Mouse (Mus musculus): ENCODE measurements around the gene Xpnpep1. TPM values are rescaled to one million over a fixed set of nuclear protein-coding genes. Genes with fewer than 3 reads are reported as not detected.

Gene Xpnpep1
- 50.4 and 64.2 TPM in 2 replicates for polyA plus RNA-seq (2012; rRNA removed)

DNA sequence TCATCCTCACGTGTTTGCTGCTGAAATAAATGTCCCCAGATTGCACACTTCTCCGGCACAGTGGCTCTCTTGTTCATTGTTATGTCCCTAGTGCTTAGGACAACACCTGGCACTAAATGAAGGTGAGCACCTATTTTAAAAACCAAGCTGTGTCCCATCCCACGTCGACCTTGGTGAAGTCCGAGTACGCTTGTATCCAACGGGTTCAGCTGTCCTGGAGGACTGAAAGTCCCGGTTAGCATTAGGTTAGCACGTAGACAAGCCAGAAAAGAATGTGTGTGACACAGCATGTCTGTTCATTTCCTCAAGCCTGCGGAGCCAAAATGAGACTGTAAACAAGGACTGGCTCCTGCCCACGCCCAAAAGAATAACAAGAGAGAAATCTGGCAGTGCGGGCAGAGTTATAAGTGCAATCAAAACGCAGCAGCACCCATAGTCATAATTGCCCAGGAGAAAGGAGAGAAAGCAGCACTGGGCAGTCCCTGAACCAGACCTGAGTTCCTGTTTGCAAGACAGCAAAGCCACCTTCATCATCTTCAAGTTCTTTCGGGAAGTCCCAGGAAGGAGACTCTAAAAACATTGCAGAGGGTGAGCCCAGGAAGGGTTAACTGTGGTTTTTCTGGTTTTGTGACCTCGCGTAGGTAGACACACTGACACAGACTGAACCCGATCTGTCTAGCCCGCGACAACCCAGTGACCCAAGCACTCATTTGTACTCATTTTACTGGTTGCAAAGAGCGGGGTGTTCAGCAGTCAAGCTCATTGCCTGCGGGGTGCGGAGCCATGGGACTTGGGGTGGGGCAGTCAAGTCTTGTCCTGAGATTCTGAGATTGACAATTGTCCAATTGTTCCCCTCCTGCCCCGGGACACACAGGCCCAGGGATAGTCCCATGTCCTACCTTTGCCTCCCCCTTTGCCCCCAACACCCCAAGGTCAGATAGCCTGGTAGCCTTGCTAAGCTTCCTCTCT, at the start of gene Xpnpep1:
Xpnpep1 (minus strand) TSS at position 51 of the 969 bp plus-strand sequence.
- DNase-seq, result peak; percentile 31
- peaks cover 17% of the 10 kb centered on the region for H3K4me1 ChIP-seq (ENCODE audit: control insufficient read depth, insufficient read depth, low read length)
- WGBS, result 31% methylated on average over 23 of the region's 23 CpGs
- H3K4me3 ChIP-seq (replicated peaks; ENCODE audit: extremely low read depth, low read depth, low read length), result no peak within 1 kb of the TSS
- TF ChIP-seq POLR2A (IDR thresholded peaks at IDR 0.05; ENCODE audit: borderline replicate concordance, extremely low read depth, low read depth, low read length) (0 out of 2 replicates have a peak, but pooled peaks have one; percentile 12), CTCF (IDR thresholded peaks at IDR 0.05; ENCODE audit: insufficient read depth, low read length) (no peak)

DNA sequence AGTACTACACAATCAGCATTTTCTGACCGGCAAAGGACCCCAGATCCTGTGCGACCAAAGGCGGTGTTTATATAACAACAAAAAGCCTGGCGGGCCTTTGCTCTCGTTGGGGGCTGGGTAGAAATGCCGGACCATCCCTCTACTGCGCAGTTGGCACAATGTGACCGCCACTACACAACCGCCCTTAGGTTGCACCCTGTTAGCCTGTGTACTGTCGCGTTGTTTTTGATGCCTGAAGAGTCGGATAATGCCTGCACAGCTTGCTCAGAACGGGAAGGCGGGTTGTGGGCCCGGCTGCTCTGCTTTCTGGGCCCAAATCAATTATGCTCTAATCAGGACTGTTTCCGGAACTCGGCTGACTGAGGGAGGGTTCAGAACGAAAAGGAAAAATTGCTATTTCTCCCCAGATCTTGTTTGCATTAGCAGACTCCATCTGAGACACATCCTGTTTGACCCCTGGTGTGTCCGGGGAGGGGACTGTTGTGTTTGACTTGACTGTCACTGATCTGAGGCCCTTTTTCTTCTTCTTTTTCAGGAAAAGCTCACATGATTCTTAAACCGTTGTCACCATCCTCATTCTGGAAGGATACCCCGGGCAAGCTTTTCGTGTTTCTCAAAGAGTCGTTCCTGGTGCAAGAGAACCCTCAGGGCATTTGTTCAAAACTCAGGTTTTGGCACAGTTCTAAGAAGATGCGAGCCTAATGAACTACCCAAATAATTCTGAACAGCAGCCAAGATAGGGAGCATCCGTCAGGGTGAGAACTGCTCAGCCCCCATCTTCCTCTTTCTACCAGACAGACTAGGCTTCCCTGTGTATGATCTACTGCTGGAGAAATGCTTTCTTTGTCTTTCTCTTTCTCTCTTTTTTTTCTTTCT, 47.5 kb upstream of the Xpnpep1 start:
- peak overlapping the region; percentile 33 for H3K4me3 ChIP-seq (replicated peaks; ENCODE audit: extremely low read depth, low read depth, low read length)
- WGBS, result 20% methylated on average over 25 of the region's 25 CpGs
- peaks cover 4% of the 10 kb centered on the region for H3K4me1 ChIP-seq (ENCODE audit: control insufficient read depth, insufficient read depth, low read length)
- TF ChIP-seq POLR2A (IDR thresholded peaks at IDR 0.05; ENCODE audit: borderline replicate concordance, extremely low read depth, low read depth, low read length) (no peak), CTCF (IDR thresholded peaks at IDR 0.05; ENCODE audit: insufficient read depth, low read length) (no peak)
- no peak for DNase-seq

DNA sequence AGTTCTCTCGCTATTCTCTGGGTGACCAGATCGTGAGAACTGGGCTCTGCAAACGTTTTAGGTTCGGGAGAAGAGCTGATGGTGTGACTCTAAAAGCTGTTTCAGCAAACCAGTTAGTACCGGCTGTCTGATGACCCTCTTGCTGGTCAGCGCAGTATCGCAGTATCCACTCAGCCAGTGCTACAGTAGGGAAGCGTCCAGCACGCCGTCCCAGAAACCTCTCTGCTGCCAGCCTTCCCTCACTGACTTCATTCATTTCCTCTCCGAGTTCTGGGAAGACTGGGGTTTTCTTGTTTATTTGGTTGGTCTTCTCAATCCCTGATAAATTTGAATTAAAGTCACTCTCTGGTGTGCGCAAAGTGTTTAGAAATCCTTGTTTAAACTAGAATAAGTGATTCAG, 46.8 kb upstream of the Xpnpep1 start:
- WGBS, result 31% methylated on average over 12 of the region's 12 CpGs
- H3K4me1 ChIP-seq (ENCODE audit: control insufficient read depth, insufficient read depth, low read length), result peaks cover 4% of the 10 kb centered on the region
- no peak for TF ChIP-seq CTCF (IDR thresholded peaks at IDR 0.05; ENCODE audit: insufficient read depth, low read length)
- TF ChIP-seq POLR2A (IDR thresholded peaks at IDR 0.05; ENCODE audit: borderline replicate concordance, extremely low read depth, low read depth, low read length), result no peak
- no peak for DNase-seq
- H3K4me3 ChIP-seq (replicated peaks; ENCODE audit: extremely low read depth, low read depth, low read length), result peak overlapping the region; percentile 33

DNA sequence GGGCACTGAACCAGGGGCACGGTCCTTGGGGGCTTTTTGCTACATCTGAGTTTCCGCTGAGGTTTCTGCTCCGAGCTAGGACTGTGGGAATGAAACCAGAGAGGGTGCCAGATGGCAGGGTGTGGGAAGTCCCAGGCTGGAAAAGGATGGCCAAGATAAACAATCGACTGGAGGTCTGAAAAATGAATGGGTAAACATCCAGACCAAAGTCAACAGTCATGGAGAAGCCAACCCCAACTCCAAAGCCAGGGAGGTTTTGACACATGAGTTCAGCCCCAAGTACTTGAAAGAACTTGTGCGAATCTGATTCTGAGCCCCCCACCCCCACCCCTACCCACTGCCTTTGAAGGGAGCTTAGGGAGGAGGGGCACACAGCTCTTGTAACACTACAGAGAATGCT, 44.7 kb upstream of the Xpnpep1 start:
- TF ChIP-seq CTCF (IDR thresholded peaks at IDR 0.05; ENCODE audit: insufficient read depth, low read length), result no peak
- no peak for TF ChIP-seq POLR2A (IDR thresholded peaks at IDR 0.05; ENCODE audit: borderline replicate concordance, extremely low read depth, low read depth, low read length)
- Histone ChIP-seq H3K4me3 (replicated peaks; ENCODE audit: extremely low read depth, low read depth, low read length) (no peak overlapping the region), H3K4me1 (ENCODE audit: control insufficient read depth, insufficient read depth, low read length) (peaks cover 4% of the 10 kb centered on the region)
- WGBS, result 16% methylated on average over 5 of the region's 5 CpGs
- peak; percentile 36 for DNase-seq

DNA sequence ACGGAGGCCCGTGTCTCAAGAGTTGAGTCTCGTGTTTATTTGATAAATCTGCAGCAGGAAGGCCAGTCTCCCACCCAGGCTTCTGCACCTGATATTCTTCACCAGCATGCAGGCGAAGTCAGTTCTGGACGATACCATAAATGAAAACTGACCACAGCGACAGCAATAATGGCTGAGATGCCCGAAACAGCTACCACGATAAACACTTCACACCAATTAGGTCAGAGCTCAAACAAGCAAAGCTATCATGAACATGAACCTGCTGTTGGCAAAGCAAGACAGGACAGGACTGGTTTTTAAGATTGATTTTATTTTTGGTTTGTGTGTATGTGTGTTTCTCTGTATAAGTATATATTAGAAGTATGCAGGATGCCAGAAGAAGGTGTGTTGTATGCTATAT, 42.8 kb upstream of the Xpnpep1 start:
- TF ChIP-seq POLR2A (IDR thresholded peaks at IDR 0.05; ENCODE audit: borderline replicate concordance, extremely low read depth, low read depth, low read length), result no peak
- TF ChIP-seq CTCF (IDR thresholded peaks at IDR 0.05; ENCODE audit: insufficient read depth, low read length), result no peak
- no peak for DNase-seq
- peaks cover 4% of the 10 kb centered on the region for H3K4me1 ChIP-seq (ENCODE audit: control insufficient read depth, insufficient read depth, low read length)
- H3K4me3 ChIP-seq (replicated peaks; ENCODE audit: extremely low read depth, low read depth, low read length), result no peak overlapping the region
- WGBS, result 57% methylated on average over 8 of the region's 8 CpGs

DNA sequence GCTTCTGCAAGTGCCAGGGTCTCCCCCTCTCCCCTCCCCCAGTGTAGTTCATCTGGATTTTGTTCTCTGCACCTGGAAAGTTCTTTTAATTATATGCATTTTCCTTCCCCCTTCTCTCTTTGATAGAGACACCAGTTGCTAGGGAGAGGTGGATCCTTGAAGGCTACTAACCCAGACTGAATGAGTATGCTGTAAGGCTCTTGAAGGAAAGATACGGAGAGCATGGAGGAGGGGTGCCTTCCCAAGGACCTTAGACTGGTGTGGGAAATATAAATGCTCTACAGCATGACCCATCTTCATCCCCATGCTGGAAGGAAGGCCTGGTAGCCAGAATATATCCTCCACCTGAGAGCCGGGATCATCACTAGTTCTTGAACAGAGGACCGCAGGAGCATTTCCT, 41.3 kb upstream of the Xpnpep1 start:
- no peak for DNase-seq
- 85% methylated on average over 3 of the region's 3 CpGs for WGBS
- no peak for TF ChIP-seq CTCF (IDR thresholded peaks at IDR 0.05; ENCODE audit: insufficient read depth, low read length)
- no peak for TF ChIP-seq POLR2A (IDR thresholded peaks at IDR 0.05; ENCODE audit: borderline replicate concordance, extremely low read depth, low read depth, low read length)
- peaks cover under 1% of the 10 kb centered on the region; the same call in 1 of the 2 replicates for H3K4me1 ChIP-seq (ENCODE audit: control insufficient read depth, insufficient read depth, low read length)
- H3K4me3 ChIP-seq (replicated peaks; ENCODE audit: extremely low read depth, low read depth, low read length), result no peak overlapping the region

DNA sequence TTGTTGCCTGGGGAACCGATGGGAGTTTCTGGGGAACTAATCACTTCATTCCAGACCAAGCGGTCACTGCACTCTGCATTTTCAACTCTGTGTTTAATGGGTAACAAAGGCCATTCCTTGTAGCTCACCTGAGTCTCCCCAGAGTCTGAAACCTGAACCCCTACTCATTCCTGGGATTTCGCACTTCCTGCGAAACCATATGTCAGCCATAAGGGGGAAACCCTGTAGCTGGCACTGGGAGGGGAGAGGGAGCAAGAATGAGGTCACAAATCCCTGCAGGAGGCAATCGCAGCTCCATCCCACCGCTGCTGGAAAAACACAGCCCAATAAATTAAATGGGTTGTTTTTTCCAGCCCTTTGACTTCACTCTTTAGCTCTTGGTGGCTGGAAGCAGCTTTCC, 40.9 kb upstream of the Xpnpep1 start:
- no peak for DNase-seq

DNA sequence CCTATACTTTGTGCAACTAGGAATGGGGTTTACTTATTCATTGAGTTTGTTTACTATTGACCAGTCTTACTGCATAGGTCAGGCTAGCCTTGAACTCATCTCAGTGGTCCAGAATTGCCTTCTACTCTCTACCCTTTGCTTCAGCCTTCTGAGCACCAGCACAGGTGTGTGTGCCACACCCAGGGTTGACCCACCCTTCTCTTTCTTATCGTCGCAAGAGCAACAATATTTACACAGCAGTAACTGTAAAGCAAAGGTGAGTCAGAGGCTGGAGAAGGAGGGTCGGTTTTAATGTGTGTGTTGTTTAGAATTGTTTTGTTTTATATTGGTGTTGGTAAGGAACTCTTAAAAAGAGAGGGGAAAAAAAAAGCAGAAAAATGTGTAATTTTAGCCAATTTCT, 40.5 kb upstream of the Xpnpep1 start:
- WGBS, result 58% methylated on average over 3 of the region's 3 CpGs
- no peak for DNase-seq
- Histone ChIP-seq H3K4me3 (replicated peaks; ENCODE audit: extremely low read depth, low read depth, low read length) (no peak overlapping the region), H3K4me1 (ENCODE audit: control insufficient read depth, insufficient read depth, low read length) (no peaks in the 10 kb centered on the region; the same call in 1 of the 2 replicates)
- TF ChIP-seq POLR2A (IDR thresholded peaks at IDR 0.05; ENCODE audit: borderline replicate concordance, extremely low read depth, low read depth, low read length), result no peak
- TF ChIP-seq CTCF (IDR thresholded peaks at IDR 0.05; ENCODE audit: insufficient read depth, low read length), result no peak

More for the DNA sequence above, 40.9 kb upstream of the Xpnpep1 start:
- Histone ChIP-seq H3K4me3 (replicated peaks; ENCODE audit: extremely low read depth, low read depth, low read length) (no peak overlapping the region), H3K4me1 (ENCODE audit: control insufficient read depth, insufficient read depth, low read length) (no peaks in the 10 kb centered on the region; the same call in 1 of the 2 replicates)
- 53% methylated on average over 6 of the region's 6 CpGs for WGBS
- TF ChIP-seq POLR2A (IDR thresholded peaks at IDR 0.05; ENCODE audit: borderline replicate concordance, extremely low read depth, low read depth, low read length) (no peak), CTCF (IDR thresholded peaks at IDR 0.05; ENCODE audit: insufficient read depth, low read length) (no peak)

DNA sequence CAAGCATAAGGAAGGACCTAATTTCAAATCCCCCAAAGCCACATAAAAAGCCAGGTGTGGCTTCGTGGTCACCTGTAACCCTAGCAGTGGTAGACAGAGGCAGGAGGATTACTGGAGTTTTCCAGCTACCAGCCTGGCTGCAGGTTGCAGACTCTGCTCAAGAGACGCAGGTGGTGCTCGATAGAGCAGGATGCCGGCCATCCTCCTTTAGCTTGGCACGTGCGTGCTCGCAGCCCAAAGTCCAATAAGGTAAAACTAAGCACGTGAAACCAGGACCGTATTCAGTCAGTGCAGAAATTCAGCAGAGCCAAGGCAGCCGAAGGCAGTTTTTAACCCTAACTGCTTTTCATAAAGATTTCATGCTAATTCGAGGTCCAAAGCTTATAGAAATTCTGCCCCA, 40.0 kb upstream of the Xpnpep1 start:
- no peaks in the 10 kb centered on the region; the same call in 1 of the 2 replicates for H3K4me1 ChIP-seq (ENCODE audit: control insufficient read depth, insufficient read depth, low read length)
- 83% methylated on average over 11 of the region's 11 CpGs for WGBS
- no peak overlapping the region for H3K4me3 ChIP-seq (replicated peaks; ENCODE audit: extremely low read depth, low read depth, low read length)
- DNase-seq, result no peak
- TF ChIP-seq POLR2A (IDR thresholded peaks at IDR 0.05; ENCODE audit: borderline replicate concordance, extremely low read depth, low read depth, low read length) (no peak), CTCF (IDR thresholded peaks at IDR 0.05; ENCODE audit: insufficient read depth, low read length) (no peak)
